Mouse (Mus musculus): ENCODE results near the gene Mkks.

DNA sequence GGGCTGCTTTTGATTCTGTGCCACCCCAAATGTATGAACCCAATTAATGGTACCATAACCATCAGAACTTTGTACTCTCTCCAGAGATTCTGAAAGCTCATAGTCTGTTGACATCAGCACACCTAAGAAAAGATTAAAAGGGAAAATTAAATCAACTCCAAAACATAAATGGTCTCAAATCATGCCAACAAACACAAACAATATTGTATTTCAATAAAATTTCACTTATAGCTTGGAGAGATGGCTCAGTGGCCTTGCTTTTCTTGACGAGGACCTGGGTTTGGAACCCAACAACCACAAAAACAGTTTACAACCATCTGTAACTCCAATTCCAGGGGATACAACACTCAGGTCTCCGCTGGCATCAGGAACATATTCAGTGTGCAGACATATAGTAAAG, 5.6 kb downstream of the Mkks start, which contains the start of gene AL731706.2:
- TF ChIP-seq CTCF (IDR thresholded peaks at IDR 0.05; ENCODE audit: control insufficient read depth, insufficient read depth, low read length), result no peak
- no peak for TF ChIP-seq POLR2A (IDR thresholded peaks at IDR 0.05; ENCODE audit: borderline replicate concordance, control insufficient read depth, low read depth, low read length)
